Mouse (Mus musculus) frontal cortex, postnatal 36 days (tissue): ENCODE data around the gene Lrrc25.

Source experiments
- DNase-seq, 2 experiments: peaks; one replicate each; pipeline ENCODE4 v3.0.0; 2022; ENCODE audit warnings: low spot score in 2 of 2

Gene Lrrc25

DNA sequence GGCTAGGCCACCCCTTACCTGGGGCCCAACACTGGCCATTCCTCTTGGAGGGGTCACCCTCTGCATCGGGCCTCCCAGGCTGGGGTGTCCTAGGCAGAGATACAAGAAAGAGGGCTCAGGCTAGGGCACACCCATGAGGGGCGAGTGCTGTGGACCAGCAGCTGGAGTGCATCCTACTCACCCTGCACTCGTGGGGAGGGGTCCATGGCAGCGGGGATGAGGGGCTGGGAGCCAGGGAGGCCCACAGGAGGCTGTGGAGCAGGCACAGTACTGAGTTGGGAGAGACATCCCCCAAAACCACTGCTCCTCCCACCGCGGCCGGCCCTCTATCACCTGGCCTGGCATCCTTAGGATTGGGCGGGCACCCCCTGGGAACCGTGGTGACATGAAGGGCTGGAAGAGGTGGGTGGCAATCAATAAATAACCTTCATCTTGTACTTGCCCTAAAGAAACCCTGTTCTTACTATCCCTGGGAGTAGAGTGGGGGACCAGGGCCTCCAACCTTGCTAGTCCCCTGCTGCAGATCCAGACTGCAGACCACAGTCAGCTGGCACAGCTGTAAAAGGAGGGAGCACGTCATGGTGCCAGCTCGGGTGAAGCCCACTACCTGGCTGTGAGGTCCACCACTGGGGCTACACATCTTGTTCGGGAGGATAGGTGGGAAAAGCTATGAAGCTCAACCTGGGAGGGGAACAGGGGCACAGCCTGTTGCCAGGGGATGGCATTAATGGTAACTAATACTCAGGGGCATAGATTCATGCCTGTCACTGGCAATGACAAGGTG, 16.3 kb upstream of the Lrrc25 start:
- no peak for DNase-seq

DNA sequence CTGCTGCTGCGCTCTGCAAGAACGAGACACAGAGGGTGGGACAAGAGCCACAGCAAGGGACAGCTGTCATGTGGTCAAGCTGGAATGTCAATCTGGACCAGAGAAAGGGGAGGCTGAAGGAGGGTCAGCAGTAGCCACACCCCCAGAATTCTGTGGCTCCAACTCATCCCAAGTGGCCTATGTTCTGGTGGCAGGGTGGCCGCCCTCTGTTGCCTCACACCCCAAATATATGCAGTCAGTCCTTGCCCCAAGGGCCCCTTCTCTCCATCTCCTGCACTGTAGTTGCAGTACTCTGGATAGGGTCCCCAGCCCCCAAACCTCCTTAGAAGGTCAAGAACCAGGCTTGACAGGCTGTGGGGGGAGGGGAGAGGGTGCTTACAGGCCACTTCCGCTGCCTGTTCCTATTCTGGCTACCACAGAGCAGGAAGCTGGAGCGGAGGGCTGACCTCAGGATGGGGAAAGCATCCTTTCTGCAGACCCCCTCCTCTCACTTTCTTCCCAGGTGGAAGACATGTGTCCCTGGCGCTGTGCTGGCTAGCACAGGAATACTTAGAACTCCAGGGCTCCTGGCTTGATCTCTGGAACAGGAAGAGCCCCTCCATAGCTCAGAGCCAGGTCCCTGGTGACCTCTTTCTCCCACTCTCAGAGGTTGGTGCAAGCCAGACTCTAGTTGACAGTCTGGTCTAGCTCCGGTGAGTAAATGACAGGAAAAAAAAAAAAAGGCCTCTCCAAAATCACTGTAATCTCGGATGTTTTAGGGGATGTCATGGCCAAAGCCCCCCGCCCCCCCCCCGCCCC, 15.3 kb upstream of the Lrrc25 start:
- DNase-seq: no peak

DNA sequence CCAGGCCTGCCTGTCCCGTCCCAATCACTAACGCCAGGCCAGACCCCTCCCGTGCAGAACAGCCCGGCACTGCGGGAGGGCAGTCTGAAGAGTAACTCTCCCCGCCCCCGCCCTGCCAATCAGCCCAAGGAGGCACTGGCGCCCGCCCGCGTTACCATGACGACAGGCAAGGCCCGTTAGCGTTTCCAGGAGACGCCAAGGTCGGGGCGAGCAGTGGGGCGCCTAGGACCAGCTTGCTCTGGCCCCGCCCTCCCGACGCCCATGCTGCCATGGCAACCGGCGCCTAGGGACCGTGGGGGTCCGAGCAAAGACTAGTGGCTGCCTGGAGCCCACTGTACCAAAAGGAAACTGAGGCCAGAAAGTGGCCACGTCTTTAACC, 14.7 kb upstream of the Lrrc25 start:
- peak; percentile 78 to 84 for DNase-seq

GRCm38 (mm10) chr8:70602139-70602811, 13.7 kb upstream of the Lrrc25 start:
- no peak for DNase-seq

DNA sequence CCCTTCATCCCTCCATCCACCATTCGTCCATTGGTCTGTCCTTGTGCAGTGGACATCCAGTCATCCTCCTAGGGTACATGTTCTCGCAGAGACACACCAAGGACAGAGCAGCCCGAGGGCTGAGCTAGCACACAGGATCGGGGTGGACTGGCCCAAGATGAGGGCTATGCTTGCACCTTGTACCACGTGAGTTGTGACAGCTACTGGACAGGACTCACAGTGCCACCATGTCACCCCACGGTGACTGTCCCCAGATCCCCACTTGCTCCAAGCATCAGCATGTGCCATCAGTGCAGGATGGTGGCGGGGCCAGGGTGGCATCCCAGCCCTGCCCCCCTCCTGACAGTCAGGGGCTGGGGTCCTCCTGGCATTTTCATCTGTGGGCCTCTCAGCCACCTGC, 11.4 kb upstream of the Lrrc25 start:
- no peak for DNase-seq

- no peak for DNase-seq
Measured at GRCm38 (mm10) chr8:70605871-70606779, 9.8 kb upstream of the Lrrc25 start.

DNA sequence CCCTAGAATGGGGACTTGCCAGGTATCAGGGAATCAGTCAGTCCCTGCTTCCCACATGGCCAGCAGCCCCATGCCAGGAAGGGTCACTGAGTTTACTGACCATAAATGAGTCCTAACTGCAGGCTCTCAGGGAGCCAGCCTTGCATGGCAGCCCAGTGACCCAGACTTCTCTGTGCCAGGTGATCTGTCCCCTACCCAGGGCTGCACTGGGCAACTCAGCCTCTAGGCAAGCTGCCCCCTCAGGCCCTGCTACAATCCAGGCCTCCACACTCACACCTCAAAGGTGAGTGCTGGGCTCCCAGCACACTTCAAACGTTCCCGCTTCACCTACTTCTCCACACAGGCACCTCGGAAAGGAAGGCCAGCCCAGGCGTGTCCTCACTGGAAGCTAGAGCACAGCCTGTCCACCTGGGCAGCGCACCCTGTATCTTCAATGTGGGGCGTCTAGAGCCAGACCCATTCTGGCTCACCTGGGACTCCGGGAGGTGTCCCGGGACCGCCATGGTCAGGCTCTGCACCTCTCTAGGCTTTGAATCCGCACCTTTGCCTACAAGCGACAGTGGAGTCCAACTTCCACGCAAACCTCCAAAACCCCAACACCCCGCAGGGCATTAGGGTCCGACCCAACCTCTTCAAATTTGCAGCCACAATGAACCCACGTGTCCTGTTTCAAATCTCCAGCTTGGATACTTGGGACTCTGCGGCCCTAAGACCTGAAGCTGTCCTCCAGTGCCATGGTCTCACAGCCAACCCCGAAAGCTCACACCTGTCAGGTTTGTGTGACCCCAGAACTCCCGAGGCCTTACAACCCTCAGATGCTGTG, 9.0 kb upstream of the Lrrc25 start:
- no peak for DNase-seq

DNA sequence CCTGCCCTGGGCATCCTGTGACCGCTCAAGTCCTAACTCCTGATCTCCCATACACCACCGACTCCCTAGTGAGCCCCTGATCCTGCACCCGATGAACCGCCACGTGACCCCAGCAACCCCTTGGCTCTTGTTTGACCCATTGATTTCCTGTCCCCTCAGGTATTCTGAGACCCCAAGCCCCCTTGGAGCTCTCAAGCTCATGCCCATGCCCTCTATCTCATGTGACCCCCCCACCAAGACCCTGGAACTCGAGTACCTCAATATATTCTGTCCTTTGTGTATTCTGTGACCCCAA, 8.4 kb upstream of the Lrrc25 start:
- no peak for DNase-seq

GRCm38 (mm10) chr8:70607898-70608748, 7.8 kb upstream of the Lrrc25 start:
- DNase-seq: no peak

- no peak for DNase-seq
Measured at GRCm38 (mm10) chr8:70608749-70609367, 7.1 kb upstream of the Lrrc25 start, which contains the start of gene Ssbp4. TSS of gene Ssbp4 (minus strand) at chr8:70608872.

GRCm38 (mm10) chr8:70609368-70609848, 6.5 kb upstream of the Lrrc25 start:
- no peak for DNase-seq

- DNase-seq: peak; percentile 82 to 85
Measured at GRCm38 (mm10) chr8:70609849-70610795, 5.8 kb upstream of the Lrrc25 start.

- DNase-seq: peak; percentile 74 to 76
Measured at GRCm38 (mm10) chr8:70610796-70611771, 4.9 kb upstream of the Lrrc25 start.

DNA sequence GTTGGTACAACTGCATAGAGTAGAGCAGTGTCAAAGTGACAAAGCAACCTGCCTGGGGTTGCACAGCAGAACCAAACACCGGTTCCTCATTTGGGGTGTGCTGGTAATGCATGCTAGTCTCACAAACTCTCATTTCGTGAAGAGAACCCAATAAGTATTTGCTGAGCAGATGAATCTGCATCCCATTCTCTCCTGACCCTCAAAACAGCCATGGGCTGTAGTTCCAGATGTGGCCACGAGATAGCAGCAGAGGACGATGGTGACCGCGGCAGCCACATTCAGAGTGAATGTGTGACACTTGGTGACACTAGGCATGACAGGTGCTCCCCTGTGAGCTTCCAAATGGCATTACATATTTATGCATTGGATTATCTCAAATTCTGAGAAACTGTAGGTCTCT, 4.1 kb upstream of the Lrrc25 start:
- peak; percentile 89 for DNase-seq

- DNase-seq: no peak
Measured at GRCm38 (mm10) chr8:70613763-70614162, 2.2 kb upstream of the Lrrc25 start.

DNA sequence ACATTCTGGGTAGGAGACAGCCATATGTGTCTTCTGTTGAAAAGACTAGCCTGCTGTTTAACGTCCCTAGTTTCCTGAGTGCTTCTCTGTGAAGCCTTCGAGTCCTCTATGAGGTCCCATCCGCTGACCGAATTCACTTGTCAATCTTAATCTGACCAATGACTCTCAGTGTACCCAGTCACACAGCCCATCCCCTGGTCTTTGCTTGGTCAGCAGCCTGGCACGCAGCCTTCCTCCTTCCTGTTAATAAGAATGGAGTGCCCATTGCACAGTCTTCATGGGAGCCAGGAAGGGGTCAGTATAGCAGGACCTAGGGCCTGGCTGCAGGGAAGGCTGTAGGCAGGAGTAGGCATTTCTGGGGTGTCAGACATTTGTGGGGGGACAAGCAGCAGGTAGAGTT, 1.5 kb upstream of the Lrrc25 start:
- DNase-seq: no peak

GRCm38 (mm10) chr8:70615281-70615680, 674 bp upstream of the Lrrc25 start:
- no peak for DNase-seq
